Mouse (Mus musculus) C2C12 (cell line): ENCODE data around the gene Zc3h18.

Source experiments
- CTCF ChIP-seq: IDR thresholded peaks from one replicate; pipeline ENCODE4 v1.5.1; 2011; ENCODE audit not compliant: control insufficient read depth, insufficient read depth, insufficient read length
- MYOG ChIP-seq: IDR thresholded peaks from one replicate; pipeline ENCODE4 v1.6.1; 2011; ENCODE audit not compliant: control insufficient read depth, insufficient read length; ENCODE audit errors: extremely low read depth

DNA sequence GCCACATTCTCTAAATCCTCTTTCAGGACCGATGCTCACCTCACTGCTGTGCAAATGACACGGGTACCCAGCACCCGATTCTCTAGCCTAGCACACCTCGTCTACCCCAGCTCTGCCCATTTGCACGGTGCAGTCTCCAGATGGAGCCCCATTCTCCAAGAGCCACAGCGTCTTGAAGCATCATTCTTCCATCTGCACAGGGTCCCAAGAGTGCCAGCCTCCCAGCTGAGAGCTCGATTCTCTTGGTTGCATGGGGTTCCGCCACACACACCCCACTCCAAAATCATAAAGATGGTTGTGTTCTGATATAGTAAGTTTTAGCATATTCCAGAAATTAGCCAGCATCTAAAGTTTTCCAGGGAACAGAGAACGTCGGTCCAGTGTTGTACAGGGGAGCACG lies 33.1 kb upstream of the Zc3h18 start:
- TF ChIP-seq CTCF, result no peak
- TF ChIP-seq MYOG, result no peak
